Mouse (Mus musculus) cerebellum, adult 9-10 months (tissue): Measurements from ENCODE around the gene Pih1d2.

Experiments
- DNase-seq: peaks from one replicate; pipeline ENCODE4 v3.0.0; 2022

Pih1d2 gene

DNA sequence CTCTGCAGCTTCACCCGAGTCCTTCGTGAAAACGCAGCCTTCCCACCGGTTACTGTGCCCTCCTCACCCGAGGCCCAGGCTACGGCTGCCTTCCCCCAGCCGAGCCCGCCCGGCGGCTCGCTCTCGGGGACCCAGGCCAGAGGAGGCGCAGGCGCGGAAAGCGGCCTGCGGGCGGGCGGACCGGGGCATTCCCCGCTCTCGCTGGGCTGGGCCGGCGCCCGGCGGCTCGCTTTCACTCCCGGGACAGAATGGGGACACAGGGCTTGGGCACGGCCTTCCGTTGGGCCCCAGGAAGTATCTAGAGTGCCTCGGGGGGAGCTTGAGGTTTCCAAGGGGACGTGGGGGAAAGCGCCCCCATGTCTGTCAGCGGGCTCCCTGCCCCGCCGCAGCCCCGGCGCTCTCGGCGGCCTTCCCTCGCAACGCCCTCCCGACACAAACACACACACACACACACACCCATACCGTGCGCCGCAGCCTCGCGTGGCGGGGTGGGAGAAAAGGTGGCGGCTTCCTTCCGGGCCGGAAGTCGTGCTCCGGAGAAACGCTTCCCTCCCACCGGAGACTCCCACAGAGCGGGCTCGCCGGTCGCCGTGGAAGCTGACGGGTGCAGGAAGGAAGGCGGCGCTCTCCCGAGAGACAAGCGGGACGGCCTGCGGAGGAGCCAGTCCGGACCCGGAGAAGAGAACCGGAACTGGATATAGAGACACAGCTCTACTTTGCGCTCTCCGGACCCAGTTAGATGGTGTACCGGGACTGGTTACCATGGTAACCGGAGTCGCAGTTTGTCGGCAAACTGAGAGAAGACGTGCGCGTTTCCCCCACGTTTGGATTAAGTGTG, at the start of gene Pih1d2, which contains the start of gene Nkapd1:
Gene Pih1d2, plus strand, starts transcription at position 556 of the 838 bp plus-strand sequence.
Gene Nkapd1, minus strand, starts transcription at position 699 of the 838 bp plus-strand sequence.
- peak; percentile 93 for DNase-seq

GRCm38 (mm10) chr9:50567372-50567771, 49.7 kb upstream of the Pih1d2 start:
- no peak for DNase-seq

DNA sequence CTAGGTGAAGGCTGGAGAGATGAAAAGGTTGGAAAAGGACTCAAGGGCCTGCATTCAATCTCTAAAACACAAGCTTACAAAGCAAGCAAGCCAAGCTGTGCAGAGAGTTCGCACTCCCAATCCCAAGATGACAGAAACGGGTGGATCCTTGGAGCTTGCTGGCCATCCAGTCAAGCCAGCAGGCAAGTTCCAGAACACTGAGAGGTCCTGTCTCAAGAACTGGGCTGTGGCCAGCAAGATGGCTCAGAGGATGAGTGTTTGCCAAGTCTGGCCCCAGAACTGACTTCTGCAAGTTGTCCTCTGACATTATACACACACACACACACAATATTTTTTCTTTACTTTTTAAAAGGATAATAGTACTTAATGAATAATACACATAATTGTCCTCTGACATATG, 49.2 kb upstream of the Pih1d2 start:
- no peak for DNase-seq

DNA sequence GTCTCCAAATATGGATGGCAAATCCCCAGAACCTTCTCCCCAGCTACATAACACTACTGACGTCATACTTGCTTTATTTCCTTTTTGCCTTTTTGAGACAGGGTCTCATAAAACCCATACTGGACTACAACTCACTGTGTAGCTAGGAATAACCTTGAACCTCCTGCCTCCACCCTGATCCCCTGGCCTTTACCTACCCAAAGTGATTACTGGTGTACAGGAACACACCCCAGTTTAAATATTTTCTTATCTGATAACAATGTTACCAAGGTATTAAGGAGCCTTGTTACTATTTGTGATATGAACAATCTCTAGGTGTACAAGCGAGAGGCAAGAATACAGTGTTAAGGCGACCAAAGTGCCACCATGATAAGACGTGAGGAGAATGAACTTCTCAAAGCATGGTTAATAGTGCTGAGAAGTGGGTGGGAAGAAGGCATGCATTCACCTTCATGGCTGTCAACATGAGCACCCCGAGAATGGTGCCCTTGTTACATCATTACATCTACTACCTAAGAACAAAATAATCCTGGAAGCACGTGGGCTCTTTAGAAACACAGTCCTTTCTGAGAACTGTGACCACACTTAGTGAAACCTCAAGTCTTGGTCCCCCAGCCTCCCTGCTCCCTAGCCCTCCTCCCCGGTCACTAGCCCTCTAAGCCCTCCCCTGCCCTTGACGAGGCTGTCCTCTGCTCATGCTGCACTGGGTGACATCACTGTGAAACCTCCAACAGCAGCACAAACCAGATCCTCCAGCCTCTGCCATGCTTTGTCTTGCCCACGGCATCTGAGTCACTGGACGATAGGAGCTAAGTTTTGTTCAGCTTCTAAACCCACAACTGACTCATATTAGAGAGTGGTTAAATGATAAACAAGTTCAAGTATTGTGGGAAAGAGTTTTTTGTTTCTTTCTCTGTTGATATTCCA, 47.3 kb upstream of the Pih1d2 start:
- no peak for DNase-seq

- no peak for DNase-seq
Measured at GRCm38 (mm10) chr9:50580370-50580769, 36.8 kb upstream of the Pih1d2 start.

- DNase-seq, result no peak
Measured at GRCm38 (mm10) chr9:50585145-50585818, 31.8 kb upstream of the Pih1d2 start.

GRCm38 (mm10) chr9:50586955-50587354, 30.2 kb upstream of the Pih1d2 start:
- DNase-seq, result no peak

GRCm38 (mm10) chr9:50590856-50591518, 26.1 kb upstream of the Pih1d2 start:
- DNase-seq, result no peak

GRCm38 (mm10) chr9:50592955-50593354, 24.2 kb upstream of the Pih1d2 start:
- DNase-seq, result no peak

DNA sequence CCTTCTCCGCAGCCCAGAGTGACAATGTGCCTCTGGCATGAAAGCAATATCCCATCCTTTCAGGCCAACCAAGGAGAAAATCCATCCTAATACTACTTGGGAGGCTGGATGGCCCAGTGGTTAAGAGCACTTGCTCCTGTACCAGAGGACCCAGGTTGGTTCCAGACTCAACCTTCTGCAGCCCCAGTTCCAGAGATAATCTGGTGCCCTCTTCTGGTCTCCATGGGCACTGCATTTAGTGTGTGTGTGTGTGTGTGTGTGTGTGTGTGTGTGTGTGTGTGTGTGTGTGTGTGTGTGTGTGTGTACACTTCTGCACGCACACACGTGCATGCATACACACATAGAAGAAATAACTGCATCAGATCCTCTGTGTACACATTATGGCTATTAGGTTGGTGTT, 23.6 kb upstream of the Pih1d2 start:
- DNase-seq, result no peak

DNA sequence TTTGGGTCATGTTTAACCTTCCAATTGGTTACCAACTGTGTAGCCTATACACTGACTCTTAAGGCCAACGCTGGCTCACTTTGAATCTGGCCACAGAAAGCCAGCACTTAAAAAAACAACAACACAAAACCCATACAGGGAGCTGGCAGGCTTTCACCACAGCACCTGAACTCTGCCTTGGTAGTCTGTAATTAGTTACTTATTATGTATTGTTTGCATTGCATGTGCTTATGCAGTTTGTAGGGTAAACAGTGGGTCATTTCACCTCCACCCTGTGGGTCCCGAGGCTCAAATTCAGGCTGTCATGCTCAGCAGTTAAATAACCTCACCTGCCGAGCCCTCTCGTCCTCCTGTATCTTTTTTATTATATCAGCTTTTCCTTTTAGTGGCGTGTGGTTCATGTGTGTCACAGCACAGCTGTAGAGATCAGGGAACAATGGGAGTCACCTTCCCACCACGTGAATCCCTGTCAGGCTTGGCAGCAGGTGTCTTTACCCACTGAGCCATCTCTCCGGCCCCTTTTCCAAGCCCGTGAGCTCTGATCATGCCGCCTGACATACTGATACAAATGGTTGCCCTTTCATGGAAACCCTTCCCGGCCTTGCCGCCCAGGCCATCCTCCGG, 22.2 kb upstream of the Pih1d2 start:
- DNase-seq, result no peak

DNA sequence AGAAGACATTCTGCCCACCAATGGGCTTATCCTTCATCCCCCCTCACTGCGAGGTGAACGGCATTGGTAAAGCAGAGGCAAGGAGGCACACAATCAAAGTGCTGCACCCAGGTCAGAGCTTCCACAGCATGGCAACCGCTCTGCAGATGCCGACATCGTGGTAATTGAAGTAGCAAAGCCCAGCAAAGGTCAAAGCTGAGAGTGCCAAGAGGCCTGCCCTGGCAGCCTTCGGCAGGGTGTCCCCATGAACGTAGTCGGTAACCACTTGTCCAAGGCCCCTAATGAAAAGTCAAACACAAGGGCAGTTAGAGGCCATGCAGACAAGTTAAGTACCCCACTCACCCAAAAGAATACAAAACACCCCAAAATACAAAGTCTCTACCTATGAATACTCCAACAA, 20.1 kb upstream of the Pih1d2 start:
- DNase-seq, result no peak

DNA sequence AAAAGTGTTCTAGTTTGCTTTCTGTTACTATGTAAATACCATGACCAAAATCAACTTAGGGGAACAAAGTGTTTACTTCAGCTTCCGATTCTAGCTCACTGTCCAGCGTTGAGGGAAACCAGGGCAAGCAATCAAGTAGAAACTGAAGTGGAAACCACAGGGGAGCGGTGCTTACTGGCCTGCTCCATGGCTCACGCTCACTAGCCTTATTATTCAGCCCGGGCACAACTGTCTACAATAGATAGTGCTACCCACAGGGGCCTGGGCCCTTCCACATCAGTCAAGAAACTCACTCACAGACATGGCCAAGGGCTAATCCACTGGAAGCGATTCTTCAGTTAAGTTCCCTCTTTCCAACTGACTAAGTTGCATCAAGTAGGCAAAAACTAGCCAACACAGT, 15.6 kb upstream of the Pih1d2 start:
- DNase-seq, result no peak

DNA sequence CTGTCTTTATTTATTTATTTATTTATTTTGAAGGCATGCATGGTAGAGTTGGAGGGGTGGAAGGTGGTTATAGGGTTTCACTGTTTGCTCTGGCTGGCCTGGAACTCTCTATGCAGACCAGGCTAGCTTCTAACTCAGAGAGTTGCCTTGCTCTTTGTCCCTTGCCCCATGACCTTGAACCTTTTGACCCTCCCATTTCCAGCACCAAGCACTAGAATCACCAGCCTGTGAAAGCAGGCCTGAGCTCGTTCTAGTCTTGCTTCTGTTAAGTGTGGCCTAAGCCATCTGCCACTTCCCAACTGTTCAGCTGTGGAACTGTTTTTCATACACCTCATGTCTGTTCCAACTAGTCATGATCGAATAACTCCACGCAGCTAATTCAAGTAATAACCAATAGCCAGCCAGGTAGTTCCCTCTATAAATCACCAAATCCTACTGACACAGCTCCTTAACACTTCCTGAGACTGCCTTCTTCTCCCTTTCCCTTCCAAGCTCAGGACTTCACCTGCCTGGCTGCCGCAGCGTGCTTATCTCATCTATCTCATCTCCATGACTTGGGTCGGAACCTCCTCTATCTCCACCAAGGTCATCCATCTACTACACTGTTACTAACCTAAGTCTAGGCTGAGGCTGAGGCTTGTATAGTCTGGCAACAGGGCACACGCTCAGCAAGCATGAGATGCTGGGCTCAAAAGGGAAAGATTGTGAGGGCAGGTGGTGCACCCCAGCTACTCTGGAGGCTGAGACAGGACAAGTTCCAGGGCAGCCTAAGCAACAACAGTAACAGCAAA, 14.9 kb upstream of the Pih1d2 start:
- no peak for DNase-seq

DNA sequence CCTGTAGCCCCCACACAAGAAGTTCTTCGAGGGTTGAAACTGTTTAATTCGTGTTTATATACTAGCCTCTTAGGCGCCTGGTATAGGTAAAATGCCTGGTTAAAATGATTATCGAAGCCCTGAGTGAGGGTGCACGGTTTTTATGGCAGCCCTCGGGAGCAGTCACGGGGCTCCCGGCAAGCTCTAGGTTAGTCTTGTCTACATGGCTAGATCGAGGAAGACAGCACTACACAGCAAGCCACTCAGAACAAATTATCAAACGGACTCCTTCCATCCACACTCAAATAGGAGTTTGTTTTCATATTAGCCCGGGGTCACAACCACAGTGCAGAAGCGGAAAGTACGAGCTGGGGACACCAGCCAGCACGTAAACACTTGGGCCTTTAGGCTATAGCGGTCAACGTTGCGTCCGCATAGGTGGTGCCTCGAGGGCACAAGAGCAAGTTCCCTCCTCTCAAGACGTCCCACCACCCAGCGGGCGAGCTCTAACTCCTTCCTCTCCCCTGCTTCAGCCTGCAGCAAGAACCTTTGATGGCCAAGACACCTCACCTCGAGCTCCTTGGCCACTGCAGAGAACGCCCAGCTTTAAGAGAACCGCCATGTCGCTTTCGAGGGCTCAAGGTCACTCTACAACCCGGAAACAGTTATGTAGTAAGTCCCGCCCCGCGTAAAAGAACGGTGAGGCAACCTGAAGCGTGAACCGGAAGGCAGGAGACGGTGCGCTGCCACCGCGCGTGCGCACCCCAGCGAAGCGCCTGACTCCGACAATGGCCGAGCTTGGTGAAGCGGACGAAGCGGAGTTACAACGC, 13.7 kb upstream of the Pih1d2 start, which contains the start of the genes Sdhd and Timm8b:
Gene Sdhd, minus strand, starts transcription at position 624 of the 809 bp plus-strand sequence.
Gene Timm8b, plus strand, starts transcription at position 722 of the 809 bp plus-strand sequence.
- DNase-seq, result peak; percentile 96

DNA sequence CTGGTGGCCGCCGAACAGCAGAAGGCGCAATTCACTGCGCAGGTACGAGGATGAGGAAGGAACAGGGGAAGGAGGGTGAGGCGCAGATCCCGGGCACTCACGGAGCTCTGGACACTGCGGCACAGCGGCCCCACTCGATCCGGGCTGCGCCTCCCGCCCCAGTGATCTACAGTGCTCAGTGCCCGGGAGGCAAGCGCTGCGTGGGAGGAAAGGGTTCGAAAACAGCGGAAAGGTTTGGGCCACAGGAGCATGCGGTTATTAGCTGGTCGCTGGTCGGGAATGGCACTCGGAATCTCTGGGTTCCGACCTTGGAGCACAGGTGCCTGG, 13.2 kb upstream of the Pih1d2 start:
- no peak for DNase-seq

- DNase-seq, result no peak
Measured at GRCm38 (mm10) chr9:50604338-50604737, 12.8 kb upstream of the Pih1d2 start.

- DNase-seq, result no peak
Measured at GRCm38 (mm10) chr9:50612115-50612514, 5.0 kb upstream of the Pih1d2 start.

DNA sequence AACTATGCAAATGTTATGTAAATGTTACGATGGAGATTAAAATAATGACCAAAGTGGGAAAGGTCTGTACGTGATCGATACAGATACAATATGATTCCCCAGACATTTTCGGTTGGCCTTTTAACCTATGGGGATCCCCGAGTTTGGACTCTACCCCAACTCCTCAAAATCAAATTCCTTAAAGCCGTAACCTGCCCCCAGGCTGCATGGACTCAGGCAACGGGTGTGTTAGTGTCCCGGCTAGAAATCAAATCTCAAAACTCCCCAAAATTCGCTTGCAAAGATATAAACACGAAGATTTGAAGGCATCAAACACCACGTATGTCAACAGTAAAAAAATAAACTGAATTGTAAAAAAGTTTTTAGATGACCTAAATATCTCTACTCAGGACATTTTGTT, 960 bp upstream of the Pih1d2 start:
- no peak for DNase-seq

DNA sequence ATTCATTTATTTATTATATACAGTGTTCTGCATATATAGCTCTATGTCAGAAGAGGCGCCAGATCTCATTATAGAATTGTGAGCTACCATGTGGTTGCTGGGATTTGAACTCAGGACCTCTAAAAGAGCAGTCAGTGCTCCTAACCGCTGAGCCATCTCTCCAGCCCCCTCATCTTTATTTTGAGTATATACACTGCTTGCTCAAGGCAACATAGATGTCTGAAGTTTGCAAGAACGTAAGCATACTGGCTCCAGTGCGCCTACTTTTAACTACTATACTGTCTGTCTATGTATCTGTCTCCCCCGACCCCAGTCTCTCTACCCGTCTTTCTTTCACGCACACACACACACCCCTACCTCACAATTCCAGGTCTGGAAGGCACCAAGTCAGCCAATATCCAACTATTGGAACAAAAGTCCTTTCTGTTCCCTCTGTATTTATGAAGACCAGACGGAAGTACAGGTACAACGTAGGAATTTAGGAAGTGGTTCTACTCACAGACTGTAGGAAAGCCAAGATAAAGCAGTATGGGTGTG, 741 bp downstream of the Pih1d2 start:
- no peak for DNase-seq
